Mouse (Mus musculus) megakaryocyte progenitor cell, adult 5-6 weeks (primary cell): ENCODE measurements around the gene Trappc2. TPM values are rescaled to one million over a fixed set of nuclear protein-coding genes. Genes with fewer than 3 reads are reported as not detected.

ENCODE experiments used
- total RNA-seq, 2 experiments: library from RNA; stranded (forward) in 1 of 2; stranded (reverse) in 1 of 2; fragments of 157-497, 149-512 nt in 1 of 2; fragments of 200-1000 nt in 1 of 2; gene quantifications; 2 replicates each; pipeline versions ENCODE4 v1.2.3 to v1.2.4; 2015 to 2017

The Trappc2 gene
- total RNA-seq, 2 experiments from 2014 or later, result 8.7 to 15.7 TPM

Other genes with a start within 250 kb of the Trappc2 start
- 0.10 and 0.25 TPM in 2 replicates for gene Gpm6b, start 201.7 kb upstream of the Trappc2 start, total RNA-seq (2015)
- gene Gpm6b, start 201.7 kb upstream of the Trappc2 start, total RNA-seq (2017), result 0.20 TPM in 1 of 2 replicates, not detected in the other
- 9.8 and 11.3 TPM in 2 replicates for gene Ofd1, start 130 bp downstream of the Trappc2 start, total RNA-seq (2015)
- 12.5 and 17.0 TPM in 2 replicates for gene Ofd1, start 130 bp downstream of the Trappc2 start, total RNA-seq (2017)
- gene Rab9, start 39.3 kb downstream of the Trappc2 start, total RNA-seq (2015), result 73.4 and 92.1 TPM in 2 replicates
- gene Rab9, start 39.3 kb downstream of the Trappc2 start, total RNA-seq (2017), result 95.2 and 108 TPM in 2 replicates
- gene Tceanc, start 78.0 kb downstream of the Trappc2 start, total RNA-seq (2015), result 4.9 and 7.4 TPM in 2 replicates
- gene Tceanc, start 78.0 kb downstream of the Trappc2 start, total RNA-seq (2017), result 7.3 and 7.5 TPM in 2 replicates
- 0.20 TPM in 1 of 2 replicates, not detected in the other for gene Egfl6, start 145.1 kb downstream of the Trappc2 start, total RNA-seq (2015)
- gene Egfl6, start 145.1 kb downstream of the Trappc2 start, total RNA-seq (2017), result not detected in 2 replicates